Mouse (Mus musculus): Measurements from ENCODE around the gene BC107364. TPM values are rescaled to one million over a fixed set of nuclear protein-coding genes. Genes with fewer than 3 reads are reported as not detected.
"Not testable (repeated sequence)": the region's sequence is repeated elsewhere in the genome, so short reads cannot be mapped to it uniquely, and the experiment has no call there.

BC107364 gene
- total and polyA plus RNA-seq, 2 experiments from 2014 or later = not detected

GRCm38 (mm10) chr3:96451181-96451737 lies 847 bp downstream of the BC107364 start:
- H3K4me1 ChIP-seq (ENCODE audit: insufficient read depth, low read length); H3K9me3 ChIP-seq (ENCODE audit: low read length); H3K36me3 ChIP-seq (ENCODE audit: insufficient read depth, low read length); H3K27me3 ChIP-seq (ENCODE audit: insufficient read depth, low read length); H3K9ac ChIP-seq (replicated peaks; ENCODE audit: low read length, poor library complexity, severe bottlenecking); DNase-seq (ENCODE audit: low spot score); ATAC-seq (ENCODE audit: low FRiP score); H3K27ac ChIP-seq (ENCODE audit: low read depth, low read length); H3K4me2 ChIP-seq (ENCODE audit: low read depth, low read length, poor library complexity, severe bottlenecking); H3K4me3 ChIP-seq (ENCODE audit: low read depth, low read length): not testable (repeated sequence)
- no CpG with 5 or more reads among the region's 50 CpGs for WGBS

GRCm38 (mm10) chr3:96450586-96450896 lies 1.6 kb downstream of the BC107364 start:
- H3K27me3 ChIP-seq (ENCODE audit: insufficient read depth, low read length); H3K9me3 ChIP-seq (ENCODE audit: low read length); H3K4me1 ChIP-seq (ENCODE audit: insufficient read depth, low read length); H3K36me3 ChIP-seq (ENCODE audit: insufficient read depth, low read length); H3K27ac ChIP-seq (ENCODE audit: low read depth, low read length); H3K4me2 ChIP-seq (ENCODE audit: low read depth, low read length, poor library complexity, severe bottlenecking); DNase-seq (ENCODE audit: low spot score); H3K9ac ChIP-seq (replicated peaks; ENCODE audit: low read length, poor library complexity, severe bottlenecking); ATAC-seq (ENCODE audit: low FRiP score); H3K4me3 ChIP-seq (ENCODE audit: low read depth, low read length): not testable (repeated sequence)
- WGBS = 0% methylated on average over 1 of the region's 10 CpGs

GRCm38 (mm10) chr3:96449762-96450585 lies 2.1 kb downstream of the BC107364 start:
- not testable (repeated sequence) for H3K27ac ChIP-seq (ENCODE audit: low read depth, low read length); H3K4me2 ChIP-seq (ENCODE audit: low read depth, low read length, poor library complexity, severe bottlenecking); H3K9me3 ChIP-seq (ENCODE audit: low read length); H3K4me3 ChIP-seq (ENCODE audit: low read depth, low read length); H3K36me3 ChIP-seq (ENCODE audit: insufficient read depth, low read length); ATAC-seq (ENCODE audit: low FRiP score); H3K27me3 ChIP-seq (ENCODE audit: insufficient read depth, low read length); H3K9ac ChIP-seq (replicated peaks; ENCODE audit: low read length, poor library complexity, severe bottlenecking); H3K4me1 ChIP-seq (ENCODE audit: insufficient read depth, low read length); DNase-seq (ENCODE audit: low spot score)
- no CpG with 5 or more reads among the region's 68 CpGs for WGBS

DNA sequence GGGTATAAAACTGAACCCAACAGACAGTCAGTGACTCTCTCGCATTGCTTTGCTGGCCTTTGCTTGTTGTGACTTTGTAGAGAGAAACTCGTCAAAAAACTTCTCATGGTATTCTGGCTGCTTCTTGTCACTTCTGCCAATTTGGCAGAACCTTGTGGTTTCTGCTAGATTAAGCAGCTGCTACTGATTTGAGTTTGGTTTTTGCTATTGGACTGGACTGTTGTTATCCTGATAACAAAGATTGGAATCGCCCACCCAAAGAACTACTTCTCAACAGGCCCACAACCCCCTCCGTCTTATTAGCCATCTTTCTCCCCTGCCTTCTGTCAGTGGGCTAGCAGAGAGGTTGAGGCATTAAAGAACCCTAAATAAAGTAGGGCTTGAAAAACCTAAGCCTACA lies 6.7 kb downstream of the BC107364 start:
- WGBS = 88% methylated on average over 4 of the region's 4 CpGs
- no peaks in the 10 kb centered on the region for H3K4me1 ChIP-seq (ENCODE audit: insufficient read depth, low read length)
- H3K27ac ChIP-seq (ENCODE audit: low read depth, low read length) = no peak overlapping the region
- no peak for ATAC-seq (ENCODE audit: low FRiP score)
- H3K27me3 ChIP-seq (ENCODE audit: insufficient read depth, low read length) = peaks cover 35% of the 10 kb centered on the region
- H3K9me3 ChIP-seq (ENCODE audit: low read length) = no peaks in the 10 kb centered on the region
- H3K4me2 ChIP-seq (ENCODE audit: low read depth, low read length, poor library complexity, severe bottlenecking) = no peak overlapping the region
- H3K9ac ChIP-seq (replicated peaks; ENCODE audit: low read length, poor library complexity, severe bottlenecking) = no peak overlapping the region
- TF ChIP-seq CTCF (IDR thresholded peaks at IDR 0.05) = no peak
- no peak for DNase-seq (ENCODE audit: low spot score)
- no peaks in the 10 kb centered on the region for H3K36me3 ChIP-seq (ENCODE audit: insufficient read depth, low read length)
- no peak overlapping the region for H3K4me3 ChIP-seq (ENCODE audit: low read depth, low read length)

DNA sequence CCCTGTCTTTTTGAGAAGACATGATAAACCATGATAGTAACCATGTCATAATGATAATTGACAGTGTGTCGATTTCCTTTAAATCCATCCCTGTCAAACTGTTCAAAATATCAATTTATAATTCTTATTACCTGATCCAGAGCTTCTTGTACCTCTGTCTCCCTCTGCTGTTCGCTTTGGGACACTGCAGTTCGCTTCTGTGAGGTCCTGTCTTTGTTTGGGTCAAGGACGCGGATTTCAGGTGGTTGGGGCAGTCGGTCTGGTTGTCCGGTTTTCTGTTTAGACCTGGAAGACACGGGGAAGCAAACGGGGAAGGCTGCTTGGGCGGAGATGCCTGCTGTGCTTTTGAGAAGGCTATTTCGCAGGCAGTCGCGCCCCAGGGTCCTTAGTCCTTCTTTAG lies 11.5 kb downstream of the BC107364 start:
- peaks cover 56% of the 10 kb centered on the region for H3K27me3 ChIP-seq (ENCODE audit: insufficient read depth, low read length)
- no peaks in the 10 kb centered on the region for H3K4me1 ChIP-seq (ENCODE audit: insufficient read depth, low read length)
- no peaks in the 10 kb centered on the region for H3K9me3 ChIP-seq (ENCODE audit: low read length)
- H3K36me3 ChIP-seq (ENCODE audit: insufficient read depth, low read length) = no peaks in the 10 kb centered on the region
- ATAC-seq (ENCODE audit: low FRiP score) (no peak), DNase-seq (ENCODE audit: low spot score) (peak; percentile 69)
- TF ChIP-seq CTCF (IDR thresholded peaks at IDR 0.05) = peak; percentile 98
- H3K27ac ChIP-seq (ENCODE audit: low read depth, low read length) = no peak overlapping the region
- peak overlapping the region; percentile 51 for H3K4me2 ChIP-seq (ENCODE audit: low read depth, low read length, poor library complexity, severe bottlenecking)
- peak overlapping the region; percentile 37; the same call in 1 of the 2 replicates for H3K9ac ChIP-seq (replicated peaks; ENCODE audit: low read length, poor library complexity, severe bottlenecking)
- H3K4me3 ChIP-seq (ENCODE audit: low read depth, low read length) = peak overlapping the region; percentile 38
- WGBS = under 1% methylated on average over 13 of the region's 13 CpGs

DNA sequence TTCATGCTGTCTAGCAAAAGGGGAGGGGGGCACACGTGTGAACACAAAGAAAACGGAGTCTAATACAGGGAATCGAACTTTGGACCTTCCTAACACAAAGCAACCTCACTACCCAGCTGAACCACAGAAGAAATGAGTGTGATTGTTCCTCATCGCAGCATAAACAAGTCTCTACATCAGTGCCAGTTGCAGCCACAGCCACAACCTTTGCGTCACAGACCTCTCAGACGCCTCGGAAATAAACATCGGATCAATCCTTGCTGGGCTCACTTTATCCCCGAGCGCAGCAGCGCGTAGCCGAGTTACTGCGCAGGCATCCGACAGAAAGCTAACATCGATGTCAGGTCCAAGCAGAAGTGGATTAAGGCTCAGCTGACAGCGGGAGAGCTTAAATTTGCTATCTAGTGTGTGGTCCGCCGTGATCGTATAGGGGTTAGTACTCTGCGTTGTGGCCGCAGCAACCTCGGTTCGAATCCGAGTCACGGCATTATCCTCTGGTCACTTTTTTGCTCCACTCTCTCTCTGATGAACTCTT lies 16.5 kb downstream of the BC107364 start:
- Histone ChIP-seq H3K9ac (replicated peaks; ENCODE audit: low read length, poor library complexity, severe bottlenecking) (no peak overlapping the region), H3K27ac (ENCODE audit: low read depth, low read length) (no peak overlapping the region), H3K36me3 (ENCODE audit: insufficient read depth, low read length) (no peaks in the 10 kb centered on the region), H3K27me3 (ENCODE audit: insufficient read depth, low read length) (peaks cover 25% of the 10 kb centered on the region), H3K4me3 (ENCODE audit: low read depth, low read length) (peak overlapping the region; percentile 34), H3K9me3 (ENCODE audit: low read length) (no peaks in the 10 kb centered on the region), H3K4me1 (ENCODE audit: insufficient read depth, low read length) (no peaks in the 10 kb centered on the region), H3K4me2 (ENCODE audit: low read depth, low read length, poor library complexity, severe bottlenecking) (peak overlapping the region; percentile 39)
- no peak for TF ChIP-seq CTCF (IDR thresholded peaks at IDR 0.05)
- ATAC-seq (ENCODE audit: low FRiP score) = peak; percentile 66
- WGBS = 1% methylated on average over 26 of the region's 26 CpGs
- DNase-seq (ENCODE audit: low spot score) = peak; percentile 66
